Mouse (Mus musculus) forebrain, embryonic 13.5 days (tissue): Measurements from ENCODE around the gene Ankrd39. TPM values are rescaled to one million over a fixed set of nuclear protein-coding genes. Genes with fewer than 3 reads are reported as not detected.

Experiments used
- ATAC-seq: fragments of 200-750 bp; cut with Nextera tagmentation; 2 replicates; pipeline ENCODE4 v1.8.0; 2017
- H3K27ac ChIP-seq: fragments of 300-500 bp; sonication (generic); 2 replicates; pipeline ENCODE4 v1.5.1; 2015; ENCODE audit warnings: inconsistent platforms, mild to moderate bottlenecking, moderate library complexity
- H3K27me3 ChIP-seq: fragments of 300-500 bp; sonication (generic); 2 replicates; pipeline ENCODE4 v1.6.1; 2015; ENCODE audit warnings: mild to moderate bottlenecking, inconsistent platforms
- H3K36me3 ChIP-seq: fragments of 300-500 bp; sonication (generic); 2 replicates; pipeline ENCODE4 v1.6.1; 2015; ENCODE audit warnings: mild to moderate bottlenecking, inconsistent platforms; ENCODE audit not compliant: poor library complexity, severe bottlenecking
- H3K4me1 ChIP-seq: fragments of 300-500 bp; sonication (generic); 2 replicates; pipeline ENCODE4 v1.6.1; 2015; ENCODE audit warnings: inconsistent platforms
- H3K4me2 ChIP-seq: fragments of 300-500 bp; sonication (generic); 2 replicates; pipeline ENCODE4 v1.6.1; 2015; ENCODE audit warnings: inconsistent platforms, mild to moderate bottlenecking, moderate library complexity
- H3K4me3 ChIP-seq: fragments of 300-500 bp; sonication (generic); 2 replicates; pipeline ENCODE4 v1.5.1; 2015; ENCODE audit warnings: mild to moderate bottlenecking, inconsistent platforms
- H3K9ac ChIP-seq: fragments of 300-500 bp; sonication (generic); 2 replicates; pipeline ENCODE4 v1.6.1; 2015; ENCODE audit warnings: mild to moderate bottlenecking, inconsistent platforms
- H3K9me3 ChIP-seq: fragments of 300-500 bp; sonication (generic); replicated peaks from 2 replicates; pipeline ENCODE4 v1.6.1; 2016; ENCODE audit warnings: inconsistent platforms
- WGBS: fragments of 180-500 bp; shearing (Covaris S2); methylation state at CpG from one replicate; pipeline ENCODE4 v1.1.7; 2015; 5-methylcytosine and 5-hydroxymethylcytosine counted together
- polyA plus RNA-seq: library from polyadenylated mRNA; unstranded; fragments of >200 nt; fragmentation: Nextera tagmentation; extraction: Ambion mirVana; gene quantifications from 2 replicates; pipeline ENCODE4 v1.2.1, GENCODE M21; 2015

Gene Ankrd39
- polyA plus RNA-seq, 1 experiment from 2014 or later = 16.9 TPM

DNA sequence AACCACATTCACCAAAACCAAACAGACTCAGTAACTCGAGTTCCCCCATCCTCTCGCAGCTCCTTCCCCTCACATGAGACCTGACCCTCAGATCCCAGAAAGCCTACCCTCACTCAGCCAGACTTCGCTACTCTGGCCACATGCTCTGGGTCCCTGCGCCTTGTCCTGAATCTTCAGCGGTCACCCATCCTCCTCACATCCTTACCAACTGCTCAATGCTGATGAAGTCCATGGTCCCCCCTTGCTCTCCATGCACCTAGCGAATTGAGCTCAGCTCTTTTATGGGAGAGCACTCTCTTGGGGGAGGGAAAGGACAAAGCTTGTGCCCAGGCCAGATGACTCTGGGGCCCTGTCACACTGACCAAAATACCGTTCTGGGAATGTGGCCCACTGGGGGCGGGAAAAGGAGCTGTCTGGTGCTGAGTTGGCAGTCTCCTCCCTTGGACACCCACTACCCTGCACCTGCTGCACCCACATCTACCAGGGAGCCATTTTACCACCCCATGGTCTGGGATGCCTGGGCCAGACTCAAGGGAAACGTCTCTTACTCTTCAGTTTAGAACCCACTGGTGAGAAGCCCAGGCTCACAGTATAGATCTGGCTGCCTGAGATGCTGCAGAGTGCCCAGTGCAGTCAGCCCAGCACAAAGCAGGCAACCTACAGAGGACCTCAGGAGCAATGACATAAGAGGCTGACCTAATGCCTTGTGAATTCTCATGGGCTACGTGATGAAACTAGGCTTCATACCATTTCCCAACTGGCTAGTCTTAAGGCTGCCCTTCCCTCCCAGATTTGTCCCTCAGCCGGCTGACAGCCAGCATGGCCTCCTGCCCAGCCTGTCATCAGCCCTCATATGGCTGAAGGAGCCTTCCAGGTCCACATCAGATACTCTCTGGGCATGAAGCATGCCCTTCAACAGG, 11.5 kb downstream of the Ankrd39 start:
- Histone ChIP-seq H3K36me3 (peaks cover 29% of the 10 kb centered on the region; the same call in 1 of the 2 replicates), H3K4me2 (no peak overlapping the region), H3K27me3 (no peaks in the 10 kb centered on the region), H3K4me1 (peaks cover 9% of the 10 kb centered on the region), H3K9ac (no peak overlapping the region), H3K27ac (no peak overlapping the region), H3K4me3 (no peak overlapping the region), H3K9me3 (no peaks in the 10 kb centered on the region)
- 85% methylated on average over 11 of the region's 11 CpGs for WGBS
- no peak for ATAC-seq

DNA sequence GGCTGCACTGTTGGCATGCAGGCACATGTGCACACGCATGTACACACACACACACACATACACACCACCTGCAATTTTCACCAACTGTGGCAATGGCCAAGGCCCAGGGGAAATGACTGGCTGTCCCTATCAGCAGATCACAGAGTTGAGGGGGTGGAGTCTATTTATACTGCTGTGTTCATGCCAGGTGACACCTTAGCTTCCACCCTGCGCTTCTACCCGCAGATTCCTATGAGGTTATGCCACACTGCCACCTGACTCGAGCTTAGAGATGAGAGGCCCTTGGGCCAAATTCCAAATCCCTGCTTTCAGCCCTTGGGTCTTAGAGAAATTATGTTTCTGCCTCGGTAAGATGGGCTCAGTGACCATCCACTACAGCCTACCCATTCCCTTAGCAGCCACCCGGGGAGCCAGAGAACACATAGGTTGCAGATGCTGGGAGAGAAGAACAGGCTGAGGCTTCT, 12.6 kb downstream of the Ankrd39 start:
- no peak for ATAC-seq
- H3K4me1 ChIP-seq = peaks cover 19% of the 10 kb centered on the region
- H3K4me3 ChIP-seq = no peak overlapping the region
- WGBS = 84% methylated on average over 6 of the region's 6 CpGs
- no peak overlapping the region for H3K4me2 ChIP-seq
- no peak overlapping the region for H3K27ac ChIP-seq
- no peak overlapping the region for H3K9ac ChIP-seq
- no peaks in the 10 kb centered on the region for H3K27me3 ChIP-seq
- no peaks in the 10 kb centered on the region for H3K9me3 ChIP-seq
- H3K36me3 ChIP-seq = peaks cover 18% of the 10 kb centered on the region; the same call in 1 of the 2 replicates

DNA sequence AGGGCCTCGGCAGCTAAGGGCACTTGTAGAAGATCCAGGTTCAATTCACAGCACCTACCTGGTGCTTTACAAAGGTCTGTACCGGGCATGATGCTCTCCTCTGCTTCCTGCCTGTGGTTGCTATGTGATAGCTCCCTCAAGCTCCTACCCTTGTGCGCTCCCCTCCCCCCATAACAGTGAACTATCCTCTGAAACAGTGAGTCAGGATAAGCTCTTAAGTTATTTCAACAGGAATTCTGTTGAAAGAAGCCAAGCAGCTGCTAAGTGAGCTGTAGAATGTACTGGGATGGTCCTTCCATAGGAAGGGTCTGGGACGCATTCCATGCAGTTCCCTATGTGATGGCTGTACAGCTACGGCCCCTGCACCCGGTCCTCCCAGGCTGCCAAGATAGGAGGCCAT, 13.7 kb downstream of the Ankrd39 start:
- H3K27me3 ChIP-seq = no peaks in the 10 kb centered on the region
- H3K27ac ChIP-seq = no peak overlapping the region
- H3K9me3 ChIP-seq = no peaks in the 10 kb centered on the region
- no peak for ATAC-seq
- peaks cover 10% of the 10 kb centered on the region; the same call in 1 of the 2 replicates for H3K36me3 ChIP-seq
- H3K9ac ChIP-seq = no peak overlapping the region
- no peak overlapping the region for H3K4me3 ChIP-seq
- no peak overlapping the region for H3K4me2 ChIP-seq
- peaks cover 24% of the 10 kb centered on the region for H3K4me1 ChIP-seq
- WGBS = 86% methylated on average over 6 of the region's 6 CpGs

DNA sequence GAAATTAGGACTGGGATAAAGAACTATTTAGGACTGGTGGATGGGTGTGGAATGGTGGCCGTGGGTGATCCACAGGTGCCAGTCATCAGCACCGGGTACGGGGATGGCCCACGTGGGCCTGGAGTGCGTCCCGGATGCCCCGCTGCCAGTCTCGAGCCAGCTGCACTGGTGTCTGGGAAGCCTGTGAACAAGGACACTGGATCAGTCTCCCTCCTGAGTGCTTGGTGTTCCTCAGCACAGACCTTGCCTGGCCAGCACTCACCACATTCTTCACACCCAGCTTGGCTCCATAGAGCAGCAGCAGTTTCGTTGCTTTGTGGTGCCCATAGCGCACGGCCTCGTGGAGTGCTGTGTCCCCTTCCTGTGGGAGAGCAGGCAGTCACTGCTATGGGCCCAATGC, 15.8 kb downstream of the Ankrd39 start:
- no peak for ATAC-seq
- Histone ChIP-seq H3K4me1 (peaks cover 37% of the 10 kb centered on the region), H3K27ac (no peak overlapping the region), H3K9ac (no peak overlapping the region), H3K4me3 (no peak overlapping the region), H3K36me3 (peaks cover 16% of the 10 kb centered on the region; the same call in 1 of the 2 replicates), H3K4me2 (no peak overlapping the region), H3K9me3 (no peaks in the 10 kb centered on the region), H3K27me3 (no peaks in the 10 kb centered on the region)
- 92% methylated on average over 12 of the region's 12 CpGs for WGBS

- Histone ChIP-seq H3K4me2 (no peak overlapping the region), H3K9me3 (no peaks in the 10 kb centered on the region), H3K27me3 (no peaks in the 10 kb centered on the region), H3K36me3 (peaks cover 21% of the 10 kb centered on the region), H3K9ac (no peak overlapping the region), H3K4me1 (peaks cover 37% of the 10 kb centered on the region), H3K4me3 (no peak overlapping the region), H3K27ac (peak overlapping the region; percentile 33; the same call in 1 of the 2 replicates)
- 94% methylated on average over 7 of the region's 7 CpGs for WGBS
- no peak for ATAC-seq
Observed at GRCm38 (mm10) chr1:36530962-36531361, 16.3 kb downstream of the Ankrd39 start.

DNA sequence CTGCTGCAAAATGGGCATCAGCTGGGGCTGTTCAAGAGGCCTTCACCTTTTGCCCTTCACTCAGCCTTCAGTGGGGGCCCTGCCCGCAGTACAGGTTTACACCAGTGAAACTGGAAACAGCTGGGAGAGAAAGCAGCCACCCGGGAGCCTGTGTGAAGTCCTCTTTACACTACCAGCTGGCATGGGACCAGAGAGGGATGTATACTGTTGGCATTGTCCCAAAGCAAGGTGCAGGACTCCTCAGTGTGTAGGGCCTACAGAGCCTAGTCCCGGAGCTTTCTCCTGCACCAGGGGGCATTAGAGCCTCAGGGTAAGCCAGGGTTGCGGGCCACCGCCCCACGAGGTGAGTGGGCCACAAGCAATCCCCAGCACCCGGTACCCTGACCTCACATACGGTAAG, 16.8 kb downstream of the Ankrd39 start:
- H3K4me3 ChIP-seq = no peak overlapping the region
- H3K9ac ChIP-seq = no peak overlapping the region; the same call in 1 of the 2 replicates
- no peak overlapping the region for H3K4me2 ChIP-seq
- H3K36me3 ChIP-seq = peaks cover 25% of the 10 kb centered on the region
- 78% methylated on average over 8 of the region's 8 CpGs for WGBS
- peak; percentile 16; the same call in 1 of the 2 replicates for ATAC-seq
- peaks cover 37% of the 10 kb centered on the region for H3K4me1 ChIP-seq
- H3K27me3 ChIP-seq = no peaks in the 10 kb centered on the region
- no peaks in the 10 kb centered on the region for H3K9me3 ChIP-seq
- H3K27ac ChIP-seq = peak overlapping the region; percentile 33; the same call in 1 of the 2 replicates

DNA sequence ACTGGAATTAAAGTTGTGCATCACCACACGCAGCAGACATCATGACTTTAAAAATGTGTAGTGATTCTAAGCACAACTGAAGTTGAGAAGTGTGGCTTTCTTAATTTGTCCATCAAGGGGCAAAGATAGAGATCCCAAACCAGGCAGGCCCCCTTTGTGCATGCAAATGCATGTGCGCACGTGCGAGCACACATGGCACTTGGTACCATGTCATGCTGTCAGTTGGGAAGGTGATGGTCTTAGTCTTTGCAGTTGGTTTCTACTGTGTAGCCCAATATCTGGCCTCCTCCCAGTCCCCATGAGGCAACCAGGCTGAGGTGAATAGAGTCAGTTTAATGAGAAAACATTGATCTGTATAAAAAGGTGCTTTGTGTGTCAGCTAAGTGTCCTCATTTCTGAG, 17.4 kb downstream of the Ankrd39 start:
- ATAC-seq = no peak
- Histone ChIP-seq H3K4me2 (no peak overlapping the region), H3K9ac (no peak overlapping the region), H3K27me3 (no peaks in the 10 kb centered on the region), H3K27ac (peak overlapping the region; percentile 33; the same call in 1 of the 2 replicates), H3K36me3 (peaks cover 31% of the 10 kb centered on the region), H3K4me3 (no peak overlapping the region), H3K9me3 (no peaks in the 10 kb centered on the region), H3K4me1 (peaks cover 37% of the 10 kb centered on the region)
- 96% methylated on average over 4 of the region's 4 CpGs for WGBS

- Histone ChIP-seq H3K4me3 (no peak overlapping the region), H3K27me3 (no peaks in the 10 kb centered on the region), H3K36me3 (peaks cover 38% of the 10 kb centered on the region), H3K4me1 (peaks cover 37% of the 10 kb centered on the region), H3K4me2 (no peak overlapping the region), H3K9me3 (no peaks in the 10 kb centered on the region), H3K27ac (no peak overlapping the region), H3K9ac (no peak overlapping the region)
- ATAC-seq = no peak
- 94% methylated on average over 4 of the region's 4 CpGs for WGBS
Observed at GRCm38 (mm10) chr1:36529274-36529673, 18.0 kb downstream of the Ankrd39 start.

DNA sequence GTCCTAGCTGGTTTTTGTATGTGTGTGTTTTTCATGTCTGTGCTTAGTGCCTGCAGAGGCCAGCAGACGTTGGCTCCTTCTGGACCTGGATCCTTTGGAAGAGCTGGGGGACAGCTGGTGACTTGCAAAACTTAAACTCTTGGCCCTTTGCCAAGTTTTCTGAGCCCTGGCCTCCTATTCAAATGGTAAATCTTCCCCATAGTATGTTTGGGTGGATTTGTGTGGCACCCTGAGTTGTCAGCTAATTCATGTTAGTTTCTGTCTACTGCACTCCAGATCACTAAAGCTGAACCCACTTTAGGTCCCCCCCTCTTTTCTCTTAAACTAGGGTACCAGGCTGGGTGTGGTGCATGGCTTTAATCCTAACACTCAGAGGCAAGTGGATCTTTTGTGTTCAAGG, 18.9 kb downstream of the Ankrd39 start:
- Histone ChIP-seq H3K4me1 (peaks cover 44% of the 10 kb centered on the region), H3K4me2 (no peak overlapping the region), H3K27me3 (no peaks in the 10 kb centered on the region), H3K27ac (peak overlapping the region; percentile 87), H3K36me3 (peaks cover 47% of the 10 kb centered on the region), H3K9me3 (no peaks in the 10 kb centered on the region), H3K4me3 (no peak overlapping the region), H3K9ac (no peak overlapping the region)
- peak; percentile 73 for ATAC-seq
- 3% methylated on average over 1 of the region's 1 CpGs for WGBS

DNA sequence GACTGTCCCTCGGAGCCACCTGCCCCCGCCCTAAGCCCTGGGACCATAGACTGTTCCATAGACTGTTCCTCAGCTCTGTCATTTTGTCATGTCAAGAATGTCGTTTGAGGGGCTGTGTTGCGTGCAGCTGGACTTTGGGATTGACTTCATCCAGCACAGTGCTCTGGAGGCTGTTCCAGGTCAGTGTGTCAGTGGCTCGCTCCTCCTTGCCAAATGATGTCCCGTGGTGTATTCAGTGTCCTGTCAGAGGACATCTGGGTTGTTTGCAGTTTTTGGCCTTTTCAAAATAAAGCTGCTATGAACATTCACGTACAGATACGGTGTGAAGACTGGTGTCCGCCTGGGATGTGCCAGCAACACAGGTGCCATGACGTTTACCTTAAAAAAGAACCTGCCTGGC, 20.3 kb downstream of the Ankrd39 start:
- Histone ChIP-seq H3K9me3 (no peaks in the 10 kb centered on the region), H3K4me3 (no peak overlapping the region), H3K9ac (no peak overlapping the region), H3K27me3 (no peaks in the 10 kb centered on the region), H3K4me1 (peaks cover 53% of the 10 kb centered on the region), H3K27ac (peak overlapping the region; percentile 19; the same call in 1 of the 2 replicates), H3K4me2 (no peak overlapping the region), H3K36me3 (peaks cover 60% of the 10 kb centered on the region)
- ATAC-seq = no peak
- 91% methylated on average over 10 of the region's 10 CpGs for WGBS

DNA sequence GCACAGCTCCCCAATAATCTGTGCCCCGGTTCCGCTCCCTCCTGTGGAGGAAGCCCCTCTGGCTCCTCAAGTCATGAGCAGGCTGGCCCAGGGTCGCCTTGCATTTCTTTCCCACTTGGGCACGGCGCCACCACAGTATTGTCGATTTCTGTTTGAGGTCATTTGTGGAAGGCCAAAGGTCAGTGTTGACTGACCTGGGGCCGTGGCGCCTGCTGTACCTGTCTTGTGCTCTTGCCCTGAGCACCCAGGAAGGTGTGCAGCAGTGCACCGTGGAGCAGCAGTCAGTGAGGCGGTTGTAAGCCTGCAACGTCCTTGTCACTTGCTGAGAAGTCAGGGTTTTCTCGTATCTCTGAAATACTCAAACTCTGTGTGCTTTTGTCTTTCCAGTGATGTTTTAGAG, 21.5 kb downstream of the Ankrd39 start:
- H3K4me1 ChIP-seq = peaks cover 50% of the 10 kb centered on the region
- no peak for ATAC-seq
- 93% methylated on average over 12 of the region's 12 CpGs for WGBS

DNA sequence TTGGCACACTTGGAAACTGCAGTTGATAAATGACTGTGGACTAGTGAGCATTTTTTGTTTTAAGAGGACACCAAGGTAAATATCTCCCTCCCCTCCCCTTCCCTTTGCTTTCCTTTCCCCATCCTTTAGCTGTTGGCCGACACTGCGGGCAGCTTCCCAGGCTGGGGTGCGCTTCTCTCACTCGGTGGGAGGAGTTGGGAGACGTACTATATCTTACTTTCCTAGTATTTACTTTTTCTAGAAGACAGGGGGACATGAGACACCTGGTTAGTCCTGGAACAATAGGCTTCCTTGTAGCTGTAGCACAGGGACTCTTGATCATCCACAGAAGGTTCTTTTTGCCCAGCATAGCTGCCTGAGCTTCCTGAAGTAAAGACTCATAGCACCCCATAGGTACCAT, 23.2 kb downstream of the Ankrd39 start:
- WGBS = 85% methylated on average over 5 of the region's 5 CpGs
- H3K9ac ChIP-seq = no peak overlapping the region
- peak overlapping the region; percentile 83 for H3K27ac ChIP-seq
- ATAC-seq = no peak
- H3K9me3 ChIP-seq = no peaks in the 10 kb centered on the region
- H3K27me3 ChIP-seq = no peaks in the 10 kb centered on the region
- H3K36me3 ChIP-seq = peaks cover 81% of the 10 kb centered on the region
- H3K4me3 ChIP-seq = no peak overlapping the region
- H3K4me2 ChIP-seq = no peak overlapping the region
- H3K4me1 ChIP-seq = peaks cover 39% of the 10 kb centered on the region

More for the DNA sequence above, 21.5 kb downstream of the Ankrd39 start:
- Histone ChIP-seq H3K9me3 (no peaks in the 10 kb centered on the region), H3K9ac (no peak overlapping the region), H3K27me3 (no peaks in the 10 kb centered on the region), H3K36me3 (peaks cover 64% of the 10 kb centered on the region), H3K27ac (no peak overlapping the region), H3K4me2 (no peak overlapping the region), H3K4me3 (no peak overlapping the region)
